In the genomic region with DNA sequence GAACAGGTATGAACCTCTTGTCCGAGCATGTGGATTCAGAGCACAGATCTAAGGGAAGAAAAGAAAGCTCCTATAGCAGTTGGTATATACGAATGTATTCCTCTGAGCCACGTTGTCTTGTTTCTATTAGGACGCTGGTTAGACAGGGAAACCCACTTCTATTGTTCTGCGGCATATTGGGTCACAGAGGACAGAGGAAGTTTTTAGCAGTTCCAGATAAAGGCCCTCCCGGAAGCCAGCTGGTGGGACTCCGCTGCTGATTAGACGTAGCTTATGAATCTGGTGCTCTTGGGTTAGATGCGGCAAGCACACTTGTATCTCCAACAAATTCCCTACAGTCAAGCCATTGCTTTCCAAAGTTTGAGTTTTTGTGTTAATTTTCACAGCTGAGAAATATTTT, we compare ENCODE assay signal across 10 mouse cellular contexts. TPM values are rescaled to one million over a fixed set of nuclear protein-coding genes. Genes with fewer than 3 reads are reported as not detected.
DNase-seq lines count a peak whose midpoint lies in the region; ATAC-seq and TF ChIP-seq lines count a peak whose summit lies in the region.
"Had no signal": no experiment of that assay in that cellular context is flagged by ENCODE, and none has a peak within 500 bp of the region (broad histone marks: within the 10 kb centered on the region; RNA-seq: fewer than 3 reads in every experiment).

No protein-coding gene starts in this region.

- TF ChIP-seq EP300 in heart, postnatal 0 days (IDR thresholded peaks at IDR 0.05; ENCODE audit: low read depth): no peak
- TF ChIP-seq EP300 in liver, postnatal 0 days (IDR thresholded peaks at IDR 0.05; ENCODE audit: low read depth): no peak

- H3K4me2 ChIP-seq in kidney, embryonic 16.5 days (replicated peaks; ENCODE audit: low read depth, low read length): no peak overlapping the region
- H3K4me2 ChIP-seq in heart, postnatal 0 days (ENCODE audit: low read depth, low read length): peak overlapping the region; percentile 28; the same call in 1 of the 2 replicates
- H3K4me2 ChIP-seq in liver, postnatal 0 days (ENCODE audit: low read depth, low read length): 0 out of 2 replicates have a peak overlapping the region, but pooled peaks have one; percentile 24

- DNase-seq in kidney, postnatal 36 days: no peak
- peak; percentile 34 for DNase-seq in c-Kit-positive CD71-positive TER-119-positive erythroid progenitor cells, embryonic 14.5 days (ENCODE audit: low spot score)
- DNase-seq in heart, postnatal 0 days (ENCODE audit: low spot score): peak; percentile 72
- peak; percentile 22 for DNase-seq in liver, postnatal 0 days
- no peak for DNase-seq in yolk sac, embryonic 10.5 days (ENCODE audit: low spot score)
- DNase-seq in ovary, postnatal 10 days (ENCODE audit: low spot score): no peak
- DNase-seq in spleen, adult 12 weeks (ENCODE audit: low spot score): no peak

- H3K4me1 ChIP-seq in kidney, embryonic 16.5 days (ENCODE audit: insufficient read depth, low read length): peaks cover 7% of the 10 kb centered on the region; the same call in 1 of the 2 replicates
- peaks cover 24% of the 10 kb centered on the region for H3K4me1 ChIP-seq in heart, postnatal 0 days (ENCODE audit: control insufficient read depth, insufficient read depth)
- H3K4me1 ChIP-seq in liver, postnatal 0 days (ENCODE audit: insufficient read depth): peaks cover 26% of the 10 kb centered on the region

- H3K9me3 ChIP-seq in kidney, embryonic 16.5 days (ENCODE audit: low read length): no peaks in the 10 kb centered on the region
- no peaks in the 10 kb centered on the region for H3K9me3 ChIP-seq in heart, postnatal 0 days (replicated peaks; ENCODE audit: control insufficient read depth, low read length)
- H3K9me3 ChIP-seq in liver, postnatal 0 days (ENCODE audit: low read length): no peaks in the 10 kb centered on the region

- no peaks in the 10 kb centered on the region for H3K27me3 ChIP-seq in kidney, embryonic 16.5 days (ENCODE audit: insufficient read depth, low read length)
- no peaks in the 10 kb centered on the region for H3K27me3 ChIP-seq in heart, postnatal 0 days (ENCODE audit: control insufficient read depth, insufficient read depth, low read length)
- H3K27me3 ChIP-seq in liver, postnatal 0 days (ENCODE audit: insufficient read depth, low read length): no peaks in the 10 kb centered on the region

- H3K27ac ChIP-seq in kidney, embryonic 16.5 days (ENCODE audit: low read length): peak overlapping the region; percentile 16; the same call in 1 of the 2 replicates
- H3K27ac ChIP-seq in heart, postnatal 0 days (ENCODE audit: low read depth): peak overlapping the region; percentile 80
- H3K27ac ChIP-seq in liver, postnatal 0 days (ENCODE audit: low read depth): 0 out of 2 replicates have a peak overlapping the region, but pooled peaks have one; percentile 19
- H3K27ac ChIP-seq: macrophage had no signal

- TF ChIP-seq CTCF in heart, postnatal 0 days (IDR thresholded peaks at IDR 0.05; ENCODE audit: low read depth): no peak
- TF ChIP-seq CTCF in liver, postnatal 0 days (IDR thresholded peaks at IDR 0.05; ENCODE audit: low read depth): no peak

- no peak overlapping the region for H3K4me3 ChIP-seq in kidney, embryonic 16.5 days (ENCODE audit: low read length)
- no peak overlapping the region for H3K4me3 ChIP-seq in heart, postnatal 0 days (ENCODE audit: low read depth, low read length)
- H3K4me3 ChIP-seq in liver, postnatal 0 days (ENCODE audit: low read depth, low read length): no peak overlapping the region

- 75% methylated on average over 9 of the region's 9 CpGs for WGBS in kidney, embryonic 16.5 days
- 14% methylated on average over 9 of the region's 9 CpGs for WGBS in heart, postnatal 0 days
- WGBS in liver, postnatal 0 days (ENCODE audit: insufficient replicate concordance): 23% methylated on average over 9 of the region's 9 CpGs

- H3K9ac ChIP-seq in kidney, embryonic 16.5 days (replicated peaks; ENCODE audit: low read length): no peak overlapping the region
- no peak overlapping the region for H3K9ac ChIP-seq in heart, postnatal 0 days (replicated peaks; ENCODE audit: low read depth, low read length)
- H3K9ac ChIP-seq in liver, postnatal 0 days (replicated peaks): no peak overlapping the region

- ATAC-seq in kidney, embryonic 16.5 days (ENCODE audit: low FRiP score, low TSS enrichment): no peak
- peak; percentile 18 for ATAC-seq in heart, postnatal 0 days (ENCODE audit: insufficient read depth, low read depth)
- no peak; the same call in 1 of the 2 replicates for ATAC-seq in liver, postnatal 0 days
- ATAC-seq: inflammation-experienced regulatory T-cells, adult 6 months had no signal

- no peaks in the 10 kb centered on the region for H3K36me3 ChIP-seq in kidney, embryonic 16.5 days (ENCODE audit: insufficient read depth, low read length)
- H3K36me3 ChIP-seq in heart, postnatal 0 days (replicated peaks; ENCODE audit: control insufficient read depth, insufficient read depth, low read length): no peaks in the 10 kb centered on the region
- no peaks in the 10 kb centered on the region for H3K36me3 ChIP-seq in liver, postnatal 0 days (replicated peaks; ENCODE audit: insufficient read depth, low read length)

RNA-seq across cellular contexts. Expression of gene Lmtk2, which starts 4.8 kb away (rescaled TPM):
- polyA plus RNA-seq in kidney, embryonic 16.5 days (2015; fragmentation: Nextera tagmentation; extraction: Ambion mirVana): 5.6 and 6.5 TPM in 2 replicates
- total RNA-seq in heart, postnatal 0 days (2014; rRNA removed; ENCODE audit: low replicate concordance): 19.5 and 23.2 TPM in 2 replicates
- 2.2 and 2.5 TPM in 2 replicates for polyA plus RNA-seq in heart, postnatal 0 days (2015; fragmentation: Nextera tagmentation; extraction: Ambion mirVana)
- 1.1 and 1.2 TPM in 2 replicates for polyA plus RNA-seq in liver, postnatal 0 days (2015; fragmentation: Nextera tagmentation; extraction: Ambion mirVana)

Comparison
In these comparisons a context has a peak if more than half of its experiments do, and no peak if none do; other contexts are left out.
1. H3K27ac ChIP-seq: peak in every context shown above with its lines; median percentile 80 in heart, postnatal 0 days; 19 in liver, postnatal 0 days; 16 in kidney, embryonic 16.5 days.
2. DNase-seq: peak in c-Kit-positive CD71-positive TER-119-positive erythroid progenitor cells, embryonic 14.5 days (single experiment), heart, postnatal 0 days (single experiment) and liver, postnatal 0 days (single experiment); none in kidney, postnatal 36 days (0 of 2), yolk sac, embryonic 10.5 days (single experiment), ovary, postnatal 10 days (single experiment) and spleen, adult 12 weeks (single experiment).